Mouse (Mus musculus) heart, adult 2 months (tissue): ENCODE results near the gene Slc27a5. TPM values are rescaled to one million over a fixed set of nuclear protein-coding genes. Genes with fewer than 3 reads are reported as not detected.
A peak's percentile ranks its signal among the peaks of the same experiment; 100 is the strongest.

Experiments used
- DNase-seq, 2 experiments: peaks; one replicate each; pipeline ENCODE4 v3.0.0; 2021
- H3K27ac ChIP-seq: fragments of 200-600 bp; 2 replicates; pipeline ENCODE4 v1.8.1; 2022
- H3K27me3 ChIP-seq: fragments of 200-500 bp; 2 replicates; pipeline ENCODE4 v1.6.1; 2012; ENCODE audit warnings: mild to moderate bottlenecking, low read length, inconsistent platforms, mixed read lengths; ENCODE audit not compliant: control insufficient read depth, insufficient read depth
- H3K36me3 ChIP-seq: fragments of 200-500 bp; 2 replicates; pipeline ENCODE4 v1.6.1; 2012; ENCODE audit warnings: low read length, inconsistent platforms; ENCODE audit not compliant: control insufficient read depth, insufficient read depth
- H3K4me1 ChIP-seq: fragments of 200-500 bp; 2 replicates; pipeline ENCODE4 v1.6.1; 2011; ENCODE audit warnings: low read length; ENCODE audit not compliant: control insufficient read depth, insufficient read depth
- H3K4me3 ChIP-seq: fragments of 200-600 bp; 2 replicates; pipeline ENCODE4 v1.8.1; 2022
- H3K79me2 ChIP-seq: fragments of 200-500 bp; replicated peaks from 2 replicates; pipeline ENCODE4 v1.6.1; 2012; ENCODE audit warnings: mild to moderate bottlenecking, inconsistent platforms, low read length, moderate library complexity, mixed read lengths; ENCODE audit not compliant: control insufficient read depth, insufficient read depth
- H3K9ac ChIP-seq: fragments of 200-500 bp; 2 replicates; pipeline ENCODE4 v1.6.1; 2012; ENCODE audit warnings: low read depth, mild to moderate bottlenecking, control low read depth, inconsistent platforms, low read length, mixed read lengths
- CTCF ChIP-seq: fragments of 200-600 bp; IDR thresholded peaks from 2 replicates; pipeline ENCODE4 v1.8.1; 2022; ENCODE audit warnings: antibody characterized with exemption, mild to moderate bottlenecking, moderate library complexity
- EP300 ChIP-seq: fragments of 200-500 bp; IDR thresholded peaks from 2 replicates; pipeline ENCODE4 v1.6.1; 2011; ENCODE audit warnings: low read depth, low read length, control low read depth; ENCODE audit not compliant: insufficient read depth
- POLR2A ChIP-seq: fragments of 200-500 bp; IDR thresholded peaks from 2 replicates; pipeline ENCODE4 v1.6.1; 2011; ENCODE audit warnings: mild to moderate bottlenecking, low read depth, low read length, control low read depth; ENCODE audit not compliant: insufficient read depth
- WGBS: fragments of 180-500 bp; shearing (Covaris S2); methylation state at CpG from one replicate; pipeline ENCODE4 v1.1.7; 2018; 5-methylcytosine and 5-hydroxymethylcytosine counted together
- intact Hi-C: fragments of 180-260 bp; cut with DNase I; formaldehyde crosslinking; loops from one replicate; pipeline ENCODE4 v1.15.1; 2025
- long read RNA-seq: library from polyadenylated mRNA; stranded (forward); transcript quantifications from one replicate; pipeline ENCODE4 v2.0.0, GENCODE M21; 2021
- polyA plus RNA-seq: library from polyadenylated mRNA; depleted of rRNA; stranded (reverse); fragments of >200 nt; gene quantifications from 2 replicates; pipeline ENCODE4 v1.2.3, GENCODE M21; 2012; rRNA removed
- total RNA-seq, 2 experiments: library from RNA; stranded (reverse); gene quantifications; 2 replicates each; pipeline ENCODE4 v1.2.3; 2021

Gene Slc27a5
- total RNA-seq (not detected), polyA plus RNA-seq (0.59 and 0.82 TPM in 2 replicates)
- long read RNA-seq: 0 reads

DNA sequence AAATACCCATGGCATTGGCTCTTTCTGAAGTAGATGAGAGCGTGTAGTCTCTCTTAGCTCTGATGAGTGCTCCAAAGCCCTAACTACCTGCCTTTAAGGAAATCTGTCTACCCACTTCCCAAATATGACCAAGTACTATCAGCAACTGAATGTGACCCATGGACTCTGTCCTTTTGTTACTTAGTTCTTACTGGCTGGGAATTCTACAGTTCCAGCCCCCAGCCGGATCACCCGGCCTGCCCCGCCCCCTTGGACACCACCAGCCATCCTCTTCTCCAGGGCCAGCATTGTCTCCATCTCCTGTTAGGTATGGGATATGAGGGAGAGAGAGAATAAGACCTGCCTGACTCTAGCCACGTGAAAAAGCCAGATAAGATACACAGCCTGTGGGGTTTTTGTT, at the start of gene Slc27a5:
Gene Slc27a5, minus strand, starts transcription at position 140 of the 400 bp plus-strand sequence.
- 65% methylated on average over 5 of the region's 5 CpGs for WGBS
- Histone ChIP-seq H3K4me3 (no peak within 1 kb of the TSS), H3K4me1 (no peaks in the 10 kb centered on the region), H3K79me2 (no peaks in the 10 kb centered on the region), H3K9ac (no peak within 1 kb of the TSS), H3K27ac (no peak within 1 kb of the TSS), H3K27me3 (peaks cover 1% of the 10 kb centered on the region; the same call in 1 of the 2 replicates), H3K36me3 (no peaks in the 10 kb centered on the region)
- DNase-seq: no peak
- intact Hi-C loops: no loop called here
- TF ChIP-seq EP300 (no peak), CTCF (no peak), POLR2A (no peak)

DNA sequence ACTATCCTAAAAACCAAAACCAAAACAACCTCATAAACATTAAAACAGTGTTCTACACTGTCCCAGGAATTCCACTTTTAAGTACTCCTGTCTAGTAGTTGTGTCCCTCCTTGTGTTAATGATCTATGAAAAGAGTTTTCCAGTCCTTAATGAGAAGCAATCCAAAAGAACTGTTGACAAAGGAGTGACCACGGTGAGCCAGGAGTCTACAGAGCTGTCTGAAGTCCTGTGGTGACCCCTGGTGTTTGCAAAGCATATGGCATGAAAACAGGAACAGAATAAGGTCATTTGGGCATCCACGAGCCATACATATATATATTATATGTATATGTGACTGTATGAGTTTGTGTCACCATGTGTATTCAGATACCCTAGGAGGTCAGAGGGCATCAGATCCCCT, 48.1 kb upstream of the Slc27a5 start:
- Histone ChIP-seq H3K79me2 (no peaks in the 10 kb centered on the region), H3K9ac (no peak overlapping the region), H3K27ac (no peak overlapping the region), H3K36me3 (no peaks in the 10 kb centered on the region), H3K4me1 (no peaks in the 10 kb centered on the region), H3K27me3 (peaks cover 15% of the 10 kb centered on the region), H3K4me3 (no peak overlapping the region)
- peak in 1 of 2 experiments; percentile 58 for DNase-seq
- WGBS: 0% methylated on average over 2 of the region's 2 CpGs
- TF ChIP-seq POLR2A (no peak), CTCF (peak; percentile 91), EP300 (peak; percentile 76; the same call in 1 of the 2 replicates)
- intact Hi-C loops: loop anchor here (1.0 to 10.0 kb wide), 3 partner anchors 37 to 137 kb away; partner anchors contain the start of gene Zfp324

DNA sequence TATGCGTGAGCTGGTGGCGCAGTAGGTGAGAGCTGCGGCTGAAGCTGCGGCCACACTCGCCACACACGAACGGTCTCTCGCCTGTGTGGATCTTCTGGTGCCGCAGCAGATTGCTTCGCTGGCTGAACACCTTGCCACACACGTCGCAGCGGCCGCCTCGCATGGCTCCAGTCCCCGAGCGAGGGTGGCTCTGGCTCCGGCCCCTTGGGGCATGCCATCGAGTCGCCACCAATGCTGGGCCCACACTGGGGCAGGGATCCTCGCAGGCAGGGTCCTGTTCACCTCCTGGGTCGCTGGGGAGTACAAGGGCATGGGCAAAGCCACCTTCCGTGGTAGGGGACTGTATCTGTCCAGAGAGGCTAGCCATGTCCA, 46.2 kb upstream of the Slc27a5 start:
- Histone ChIP-seq H3K4me3 (peak overlapping the region; percentile 41; the same call in 1 of the 2 replicates), H3K27ac (no peak overlapping the region), H3K79me2 (no peaks in the 10 kb centered on the region), H3K4me1 (no peaks in the 10 kb centered on the region), H3K9ac (peak overlapping the region; percentile 15), H3K27me3 (peaks cover 15% of the 10 kb centered on the region), H3K36me3 (no peaks in the 10 kb centered on the region)
- intact Hi-C loops: loop anchor here (10.0 kb wide), 1 partner anchor 79 kb away; the partner anchor contains the start of gene Zfp324
- WGBS: 7% methylated on average over 23 of the region's 23 CpGs
- DNase-seq: peak in 1 of 2 experiments; percentile 6
- TF ChIP-seq CTCF (no peak), POLR2A (no peak), EP300 (no peak)

DNA sequence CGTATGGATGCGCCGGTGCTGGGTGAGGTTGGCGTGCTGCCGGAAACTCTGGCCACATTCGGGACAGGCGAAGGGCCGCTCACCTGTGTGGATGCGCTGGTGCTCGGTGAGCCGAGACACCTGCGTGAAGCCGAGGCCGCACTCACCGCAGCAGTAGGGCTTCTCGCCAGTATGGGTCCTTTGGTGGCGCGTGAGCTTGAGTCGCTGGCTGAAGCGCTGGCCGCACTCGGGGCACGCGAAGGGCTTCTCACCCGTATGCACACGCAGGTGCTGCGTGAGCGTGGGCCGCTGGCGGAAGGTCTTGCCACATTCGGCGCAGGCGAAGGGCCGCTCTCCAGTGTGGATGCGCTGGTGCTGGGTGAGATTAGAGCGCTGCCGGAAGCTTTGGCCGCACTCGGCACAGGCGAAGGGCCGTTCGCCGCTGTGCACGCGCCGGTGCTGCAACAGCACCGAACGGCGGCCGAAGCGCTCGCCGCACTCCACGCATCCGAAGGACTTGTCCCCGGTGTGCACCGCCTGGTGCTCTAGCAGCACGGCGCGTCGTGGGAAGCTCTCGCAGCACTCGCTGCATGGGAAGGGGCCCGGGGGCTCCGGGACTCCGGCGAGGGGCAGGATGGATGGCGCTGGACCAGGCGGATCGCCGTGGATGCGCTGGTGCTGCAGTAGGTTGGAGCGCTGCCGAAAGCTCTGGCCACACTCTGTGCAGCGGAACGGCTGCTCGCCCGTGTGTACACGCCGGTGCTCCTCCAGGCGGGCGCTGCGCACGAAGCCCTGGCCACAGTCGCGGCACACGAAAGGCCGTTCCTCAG, 45.7 kb upstream of the Slc27a5 start:
- intact Hi-C loops: loop anchor here (10.0 kb wide), 1 partner anchor 79 kb away; the partner anchor contains the start of gene Zfp324
- TF ChIP-seq POLR2A: no peak
- TF ChIP-seq EP300: no peak
- TF ChIP-seq CTCF: no peak
- Histone ChIP-seq H3K4me3 (peak overlapping the region; percentile 41), H3K79me2 (no peaks in the 10 kb centered on the region), H3K4me1 (peaks cover 3% of the 10 kb centered on the region), H3K9ac (peak overlapping the region; percentile 15), H3K36me3 (no peaks in the 10 kb centered on the region), H3K27me3 (peaks cover 15% of the 10 kb centered on the region), H3K27ac (no peak overlapping the region)
- peak in 1 of 2 experiments; percentile 9 for DNase-seq
- 7% methylated on average over 88 of the region's 88 CpGs for WGBS

DNA sequence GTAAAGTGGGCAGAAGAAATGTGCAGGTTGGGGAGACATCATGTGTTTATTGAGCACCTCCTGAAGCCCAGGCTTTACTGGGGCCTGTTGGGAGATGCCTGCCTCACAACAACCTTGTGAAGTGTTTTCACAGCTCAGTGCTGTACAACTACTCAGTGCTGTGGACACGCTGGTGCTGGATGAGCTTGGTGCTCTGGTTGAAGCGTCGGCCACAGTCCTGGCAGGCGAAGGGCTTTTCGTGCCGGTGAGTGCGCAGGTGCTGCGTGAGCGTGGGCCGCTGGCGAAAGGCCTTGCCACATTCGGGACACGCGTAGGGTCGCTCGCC, 45.1 kb upstream of the Slc27a5 start:
- H3K9ac ChIP-seq: no peak overlapping the region
- intact Hi-C loops: loop anchor here (10.0 kb wide), 1 partner anchor 78 kb away; the partner anchor contains the start of gene Zfp324
- 55% methylated on average over 16 of the region's 16 CpGs for WGBS

DNA sequence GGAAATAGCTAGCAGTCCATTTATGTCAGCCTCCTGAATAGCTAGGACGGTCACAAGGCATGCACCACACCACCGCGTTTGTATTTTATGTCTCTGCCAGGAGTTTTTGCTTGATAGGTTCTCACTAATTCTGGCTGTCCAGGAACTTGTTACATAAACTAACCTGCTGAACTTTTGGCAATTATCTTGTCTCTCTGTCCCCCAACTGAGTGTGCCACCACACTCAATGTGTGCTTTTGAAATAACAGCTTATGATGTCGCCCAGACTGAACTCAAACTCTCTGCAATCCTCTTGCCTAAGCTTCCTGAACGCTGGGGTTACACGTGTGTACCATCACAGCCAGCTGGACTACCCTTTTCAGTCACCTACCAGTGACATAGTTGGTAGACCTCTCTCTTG, 44.5 kb upstream of the Slc27a5 start:
- no peak overlapping the region for H3K9ac ChIP-seq
- H3K27me3 ChIP-seq: peaks cover 15% of the 10 kb centered on the region
- TF ChIP-seq POLR2A (no peak), EP300 (no peak), CTCF (no peak)
- no peak for DNase-seq
- no peak overlapping the region for H3K4me3 ChIP-seq
- H3K79me2 ChIP-seq: no peaks in the 10 kb centered on the region
- intact Hi-C loops: loop anchor here (10.0 kb wide), 1 partner anchor 78 kb away; the partner anchor contains the start of gene Zfp324
- H3K4me1 ChIP-seq: peaks cover 4% of the 10 kb centered on the region
- H3K27ac ChIP-seq: no peak overlapping the region
- H3K36me3 ChIP-seq: no peaks in the 10 kb centered on the region
- 67% methylated on average over 6 of the region's 6 CpGs for WGBS

More for the DNA sequence above, 45.1 kb upstream of the Slc27a5 start:
- no peak overlapping the region for H3K4me3 ChIP-seq
- TF ChIP-seq POLR2A (no peak), CTCF (no peak), EP300 (no peak)
- H3K36me3 ChIP-seq: no peaks in the 10 kb centered on the region
- H3K27ac ChIP-seq: no peak overlapping the region
- peak in 1 of 2 experiments; percentile 2 for DNase-seq
- H3K79me2 ChIP-seq: no peaks in the 10 kb centered on the region
- peaks cover 4% of the 10 kb centered on the region for H3K4me1 ChIP-seq
- H3K27me3 ChIP-seq: peaks cover 15% of the 10 kb centered on the region
